Mouse (Mus musculus) myocyte (in vitro differentiated cells): ENCODE data around the gene Zc3hav1. TPM values are rescaled to one million over a fixed set of nuclear protein-coding genes. Genes with fewer than 3 reads are reported as not detected.

Source experiments
- H3K27me3 ChIP-seq: one replicate; pipeline ENCODE4 v1.6.1; 2011; ENCODE audit not compliant: control insufficient read depth, insufficient read depth, insufficient read length
- H3K36me3 ChIP-seq: one replicate; pipeline ENCODE4 v1.6.1; 2011; ENCODE audit not compliant: control insufficient read depth, insufficient read depth
- H3K4me2 ChIP-seq: one replicate; pipeline ENCODE4 v1.6.1; 2011; ENCODE audit warnings: low read depth, control low read depth
- H3K4me3 ChIP-seq: one replicate; pipeline ENCODE4 v1.5.1; 2011; ENCODE audit warnings: mild to moderate bottlenecking, control low read depth, moderate library complexity
- H3K79me2 ChIP-seq: one replicate; pipeline ENCODE4 v1.6.1; 2011; ENCODE audit not compliant: control insufficient read depth, insufficient read depth
- H3ac ChIP-seq: one replicate; pipeline ENCODE4 v1.6.1; 2011; ENCODE audit not compliant: control insufficient read depth, insufficient read length
- CEBPB ChIP-seq: IDR thresholded peaks from 2 replicates; pipeline ENCODE4 v1.6.1; 2011; ENCODE audit warnings: mild to moderate bottlenecking, moderate library complexity; ENCODE audit not compliant: poor library complexity, insufficient read depth, severe bottlenecking
- E2F4 ChIP-seq: IDR thresholded peaks from one replicate; pipeline ENCODE4 v1.6.1; 2011; ENCODE audit warnings: mild to moderate bottlenecking, control low read depth, moderate library complexity; ENCODE audit not compliant: insufficient read depth
- MAX ChIP-seq: IDR thresholded peaks from one replicate; pipeline ENCODE4 v1.6.1; 2011; ENCODE audit warnings: low read depth, mild to moderate bottlenecking, control low read depth
- MYOD1 ChIP-seq, 3 experiments: IDR thresholded peaks; one replicate each; pipeline ENCODE4 v1.6.1; 2011; ENCODE audit warnings: control low read depth in 2 of 3, low read depth in 2 of 3, mild to moderate bottlenecking in 2 of 3, moderate library complexity in 1 of 3; ENCODE audit not compliant: insufficient read length in 2 of 3, control insufficient read depth in 1 of 3
- MYOG ChIP-seq, 3 experiments: IDR thresholded peaks; one replicate each; pipeline ENCODE4 v1.6.1; 2011; ENCODE audit warnings: control low read depth in 2 of 3, low read depth in 2 of 3, mild to moderate bottlenecking in 2 of 3; ENCODE audit not compliant: insufficient read length in 2 of 3, control insufficient read depth in 1 of 3, insufficient read depth in 1 of 3
- POLR2A ChIP-seq: IDR thresholded peaks from one replicate; pipeline ENCODE4 v1.6.1; 2011; ENCODE audit warnings: low read depth, mild to moderate bottlenecking, control low read depth, moderate library complexity; ENCODE audit not compliant: insufficient read length
- POLR2AphosphoS2 ChIP-seq: IDR thresholded peaks from one replicate; pipeline ENCODE4 v1.6.1; 2011; ENCODE audit warnings: low read depth, control low read depth; ENCODE audit not compliant: insufficient read length
- REST ChIP-seq: IDR thresholded peaks from one replicate; pipeline ENCODE4 v1.6.1; 2011; ENCODE audit warnings: mild to moderate bottlenecking, control low read depth, moderate library complexity; ENCODE audit not compliant: insufficient read depth, insufficient read length
- SRF ChIP-seq: IDR thresholded peaks from one replicate; pipeline ENCODE4 v1.6.1; 2011; ENCODE audit warnings: low read depth; ENCODE audit not compliant: control insufficient read depth, insufficient read length
- TCF12 ChIP-seq: IDR thresholded peaks from one replicate; pipeline ENCODE4 v1.6.1; 2011; ENCODE audit warnings: mild to moderate bottlenecking, control low read depth; ENCODE audit not compliant: poor library complexity, insufficient read depth, severe bottlenecking
- TCF3 ChIP-seq: IDR thresholded peaks from one replicate; pipeline ENCODE4 v1.6.1; 2011; ENCODE audit warnings: low read depth, control low read depth; ENCODE audit not compliant: insufficient read length
- USF1 ChIP-seq: IDR thresholded peaks from one replicate; pipeline ENCODE4 v1.6.1; 2011; ENCODE audit warnings: low read depth, mild to moderate bottlenecking, control low read depth, moderate library complexity
- polyA plus RNA-seq: library from polyadenylated mRNA; unstranded; fragments of >200 nt; fragmentation: generic; extraction: Trizol; gene quantifications from one replicate; pipeline ENCODE4 v1.2.1, GENCODE M21; 2012; ENCODE audit warnings: missing spikeins

The Zc3hav1 gene
- polyA plus RNA-seq, 1 experiment, result 45.0 TPM

GRCm38 (mm10) chr6:38320621-38321020 is 33.8 kb downstream of the Zc3hav1 start:
- Histone ChIP-seq H3ac (no peak overlapping the region), H3K4me3 (no peak overlapping the region), H3K27me3 (no peaks in the 10 kb centered on the region), H3K36me3 (peaks cover 89% of the 10 kb centered on the region), H3K79me2 (peaks cover under 1% of the 10 kb centered on the region), H3K4me2 (no peak overlapping the region)
- TF ChIP-seq USF1, result no peak
- TF ChIP-seq CEBPB, result no peak
- no peak for TF ChIP-seq TCF3
- TF ChIP-seq TCF12, result no peak
- TF ChIP-seq POLR2AphosphoS2, result no peak
- no peak for TF ChIP-seq E2F4
- no peak for TF ChIP-seq MYOD1 (IDR thresholded peaks at IDR 0.05; ENCODE audit: control insufficient read depth in 1 of 3, insufficient read length in 2 of 3, low read depth in 2 of 3)
- no peak for TF ChIP-seq REST
- TF ChIP-seq POLR2A, result no peak
- no peak for TF ChIP-seq SRF
- no peak for TF ChIP-seq MYOG (IDR thresholded peaks at IDR 0.05; ENCODE audit: control insufficient read depth in 1 of 3, insufficient read depth in 1 of 3, insufficient read length in 2 of 3, low read depth in 2 of 3)
- TF ChIP-seq MAX, result no peak

DNA sequence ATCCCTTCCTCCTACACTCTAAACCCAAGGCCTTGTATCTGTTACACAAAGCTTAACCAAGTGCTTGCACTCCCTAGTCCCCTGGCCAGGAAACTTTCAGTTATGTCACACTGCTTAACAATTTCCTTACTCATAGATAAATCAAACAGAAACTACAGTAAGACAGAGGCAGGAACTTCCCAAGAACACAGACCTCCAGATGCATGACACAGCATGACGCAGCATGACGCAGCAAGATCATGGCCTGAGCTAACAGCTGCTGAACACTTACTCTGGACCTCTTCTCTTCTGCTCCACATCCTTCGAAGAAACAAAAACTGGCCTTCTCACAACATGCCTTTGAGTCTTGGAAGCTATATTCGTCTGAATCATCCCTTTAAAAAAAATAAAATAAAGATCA is 38.4 kb downstream of the Zc3hav1 start:
- Histone ChIP-seq H3K27me3 (no peaks in the 10 kb centered on the region), H3K4me2 (no peak overlapping the region), H3ac (no peak overlapping the region), H3K4me3 (no peak overlapping the region), H3K36me3 (peaks cover 75% of the 10 kb centered on the region), H3K79me2 (peaks cover 3% of the 10 kb centered on the region)
- TF ChIP-seq E2F4, result no peak
- TF ChIP-seq MYOG (IDR thresholded peaks at IDR 0.05; ENCODE audit: control insufficient read depth in 1 of 3, insufficient read depth in 1 of 3, insufficient read length in 2 of 3, low read depth in 2 of 3), result no peak
- no peak for TF ChIP-seq REST
- TF ChIP-seq MYOD1 (IDR thresholded peaks at IDR 0.05; ENCODE audit: control insufficient read depth in 1 of 3, insufficient read length in 2 of 3, low read depth in 2 of 3), result no peak
- no peak for TF ChIP-seq USF1
- TF ChIP-seq TCF12, result no peak
- TF ChIP-seq MAX, result no peak
- no peak for TF ChIP-seq CEBPB
- TF ChIP-seq SRF, result no peak
- no peak for TF ChIP-seq POLR2A
- no peak for TF ChIP-seq TCF3
- no peak for TF ChIP-seq POLR2AphosphoS2

- TF ChIP-seq SRF, result no peak
- TF ChIP-seq TCF3, result no peak
- TF ChIP-seq REST, result no peak
- TF ChIP-seq CEBPB, result no peak
- TF ChIP-seq MYOD1 (IDR thresholded peaks at IDR 0.05; ENCODE audit: control insufficient read depth in 1 of 3, insufficient read length in 2 of 3, low read depth in 2 of 3), result no peak
- no peak for TF ChIP-seq MYOG (IDR thresholded peaks at IDR 0.05; ENCODE audit: control insufficient read depth in 1 of 3, insufficient read depth in 1 of 3, insufficient read length in 2 of 3, low read depth in 2 of 3)
- TF ChIP-seq USF1, result no peak
- TF ChIP-seq TCF12, result no peak
- TF ChIP-seq E2F4, result no peak
- TF ChIP-seq POLR2A, result no peak
- TF ChIP-seq MAX, result no peak
- TF ChIP-seq POLR2AphosphoS2, result no peak
- peaks cover 76% of the 10 kb centered on the region for H3K36me3 ChIP-seq
- H3K79me2 ChIP-seq, result no peaks in the 10 kb centered on the region
- no peak overlapping the region for H3ac ChIP-seq
- no peak overlapping the region for H3K4me3 ChIP-seq
- no peak overlapping the region for H3K4me2 ChIP-seq
- H3K27me3 ChIP-seq, result no peaks in the 10 kb centered on the region
These were observed 44.7 kb downstream of the Zc3hav1 start for GRCm38 (mm10) chr6:38309741-38310140.

DNA sequence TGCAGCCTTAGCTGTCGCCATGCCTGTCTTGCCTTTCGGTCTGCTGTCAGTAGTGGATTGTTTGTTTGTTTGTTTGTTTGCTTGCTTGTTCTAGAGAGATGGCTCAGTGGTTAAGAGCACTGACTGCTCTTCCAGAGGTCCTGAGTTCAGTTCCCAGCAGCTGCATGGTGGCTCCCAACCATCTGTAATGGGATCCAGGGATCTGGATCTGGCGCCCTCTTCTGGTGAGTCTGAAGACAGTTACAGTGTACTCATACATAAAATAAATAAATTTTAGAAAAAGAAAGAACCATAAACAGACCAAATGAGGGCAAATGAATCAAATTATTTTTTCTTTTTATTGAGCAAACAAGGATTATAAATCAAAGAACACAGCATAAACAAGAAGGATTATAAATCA is 49.4 kb downstream of the Zc3hav1 start:
- H3K4me3 ChIP-seq, result no peak overlapping the region
- no peak for TF ChIP-seq MYOG (IDR thresholded peaks at IDR 0.05; ENCODE audit: control insufficient read depth in 1 of 3, insufficient read depth in 1 of 3, insufficient read length in 2 of 3, low read depth in 2 of 3)
- TF ChIP-seq CEBPB, result no peak
- TF ChIP-seq REST, result no peak
- no peak for TF ChIP-seq SRF
- TF ChIP-seq MAX, result no peak
- no peak for TF ChIP-seq TCF3
- TF ChIP-seq TCF12, result no peak
- TF ChIP-seq USF1, result no peak
- TF ChIP-seq E2F4, result no peak
- TF ChIP-seq POLR2AphosphoS2, result no peak
- no peak for TF ChIP-seq MYOD1 (IDR thresholded peaks at IDR 0.05; ENCODE audit: control insufficient read depth in 1 of 3, insufficient read length in 2 of 3, low read depth in 2 of 3)
- no peak for TF ChIP-seq POLR2A
- H3K79me2 ChIP-seq, result no peaks in the 10 kb centered on the region
- no peaks in the 10 kb centered on the region for H3K27me3 ChIP-seq
- peaks cover 51% of the 10 kb centered on the region for H3K36me3 ChIP-seq
- H3ac ChIP-seq, result no peak overlapping the region
- H3K4me2 ChIP-seq, result no peak overlapping the region
